Mouse (Mus musculus): Measurements from ENCODE around the gene Gab2.

The Gab2 gene

GRCm38 (mm10) chr7:97351792-97352513, 270.6 kb downstream of the Gab2 start:
- TF ChIP-seq GATA4 (IDR thresholded peaks at IDR 0.05; ENCODE audit: insufficient replicate concordance, low read length), result no peak

DNA sequence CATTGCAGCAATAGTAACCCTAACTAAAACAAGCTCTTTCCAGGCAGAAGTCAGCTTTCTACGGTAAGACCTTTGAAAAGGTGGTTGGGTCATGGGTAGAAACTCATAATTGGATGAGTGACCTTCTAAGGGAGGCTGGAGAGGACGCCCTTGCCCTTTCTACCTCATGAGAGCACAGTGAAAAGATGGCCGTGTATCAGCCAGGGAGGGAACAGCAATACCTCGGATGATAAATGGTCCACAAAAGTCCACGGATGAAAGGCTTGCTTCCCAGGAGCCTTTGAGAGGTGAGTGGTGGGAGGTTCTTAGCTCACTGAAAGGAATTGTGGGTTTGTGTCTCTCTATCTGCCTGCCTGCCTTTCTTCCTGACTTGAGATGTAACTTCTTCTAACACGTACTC, 272.0 kb downstream of the Gab2 start:
- no peak for TF ChIP-seq GATA4 (IDR thresholded peaks at IDR 0.05; ENCODE audit: insufficient replicate concordance, low read length)

- TF ChIP-seq GATA4 (IDR thresholded peaks at IDR 0.05; ENCODE audit: insufficient replicate concordance, low read length), result no peak
Measured at GRCm38 (mm10) chr7:97355068-97355841, 273.9 kb downstream of the Gab2 start.

- TF ChIP-seq GATA4 (IDR thresholded peaks at IDR 0.05; ENCODE audit: insufficient replicate concordance, low read length), result no peak
Measured at GRCm38 (mm10) chr7:97356253-97356652, 274.9 kb downstream of the Gab2 start.

- no peak for TF ChIP-seq GATA4 (IDR thresholded peaks at IDR 0.05; ENCODE audit: insufficient replicate concordance, low read length)
Measured at GRCm38 (mm10) chr7:97356875-97357276, 275.5 kb downstream of the Gab2 start.

GRCm38 (mm10) chr7:97357840-97358239, 276.5 kb downstream of the Gab2 start:
- TF ChIP-seq GATA4 (IDR thresholded peaks at IDR 0.05; ENCODE audit: insufficient replicate concordance, low read length), result no peak

DNA sequence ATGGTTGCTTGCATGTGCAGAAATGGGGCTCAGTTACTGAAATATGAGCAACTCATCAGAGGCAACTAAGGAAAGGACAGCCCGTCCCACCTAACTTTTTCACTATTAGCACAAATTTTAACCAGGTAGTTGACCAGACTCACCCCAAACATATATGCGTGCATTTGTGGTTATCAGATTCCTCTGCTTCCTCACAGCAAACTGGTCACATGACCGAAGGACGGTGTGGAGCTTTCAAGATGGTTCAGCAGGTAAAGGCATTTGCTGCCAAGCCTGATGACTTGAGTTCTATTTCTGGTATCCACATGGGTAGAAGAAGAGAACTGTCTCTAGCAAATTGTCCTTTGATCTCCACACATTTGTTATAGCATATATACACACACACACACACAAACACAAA, 277.0 kb downstream of the Gab2 start:
- TF ChIP-seq GATA4 (IDR thresholded peaks at IDR 0.05; ENCODE audit: insufficient replicate concordance, low read length), result no peak

Measured in liver, adult (tissue).